Mouse (Mus musculus): Measurements from ENCODE around the gene Palm. TPM values are rescaled to one million over a fixed set of nuclear protein-coding genes. Genes with fewer than 3 reads are reported as not detected.

The Palm gene
- polyA plus RNA-seq, 1 experiment: 2.9 TPM

GRCm38 (mm10) chr10:79865801-79866295, 72.5 kb downstream of the Palm start:
- TF ChIP-seq CTCF (IDR thresholded peaks at IDR 0.05; ENCODE audit: low read depth, low read length) (peak; percentile 28; the same call in 1 of the 2 replicates), POLR2A (IDR thresholded peaks at IDR 0.05; ENCODE audit: borderline replicate concordance, low read depth, low read length) (no peak)
- no peak overlapping the region for H3K27ac ChIP-seq (ENCODE audit: insufficient read depth, low read depth, low read length)
- H3K4me1 ChIP-seq (ENCODE audit: control insufficient read depth, insufficient read depth, low read length): no peaks in the 10 kb centered on the region
- H3K4me3 ChIP-seq (ENCODE audit: insufficient read depth, low read length): no peak overlapping the region

DNA sequence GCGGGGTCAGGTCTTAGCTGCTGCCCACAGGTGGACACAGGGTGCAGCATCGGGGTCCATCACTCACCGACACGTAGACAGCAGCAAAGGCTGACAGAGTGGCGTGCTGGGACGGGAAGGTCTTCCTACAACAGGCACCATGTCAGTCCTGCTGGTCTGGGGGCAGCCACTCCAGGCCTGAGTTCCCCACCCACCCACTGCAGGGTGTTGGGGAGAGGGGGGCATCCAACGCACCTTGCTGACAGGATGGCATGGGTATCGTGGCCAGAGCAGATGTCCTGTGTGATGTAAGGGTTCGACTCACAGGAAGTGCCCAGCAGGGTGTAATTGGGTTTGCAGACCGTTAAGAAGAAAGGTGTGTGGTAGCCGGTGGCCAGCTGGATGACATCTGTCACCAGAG, 73.2 kb downstream of the Palm start:
- Histone ChIP-seq H3K27ac (ENCODE audit: insufficient read depth, low read depth, low read length) (no peak overlapping the region), H3K4me3 (ENCODE audit: insufficient read depth, low read length) (no peak overlapping the region), H3K4me1 (ENCODE audit: control insufficient read depth, insufficient read depth, low read length) (no peaks in the 10 kb centered on the region)
- no peak for TF ChIP-seq CTCF (IDR thresholded peaks at IDR 0.05; ENCODE audit: low read depth, low read length)
- TF ChIP-seq POLR2A (IDR thresholded peaks at IDR 0.05; ENCODE audit: borderline replicate concordance, low read depth, low read length): no peak

Other genes starting within 250 kb of the Palm start
- gene Mier2, start 238.4 kb upstream of the Palm start, polyA plus RNA-seq (2012; ENCODE audit: insufficient read depth, insufficient read length, missing spikeins): 32.1 and 35.1 TPM in 2 replicates
- gene Theg, start 206.2 kb upstream of the Palm start, polyA plus RNA-seq (2012; ENCODE audit: insufficient read depth, insufficient read length, missing spikeins): not detected in 2 replicates
- 0.29 TPM in 1 of 2 replicates, not detected in the other for gene C2cd4c, start 179.5 kb upstream of the Palm start, polyA plus RNA-seq (2012; ENCODE audit: insufficient read depth, insufficient read length, missing spikeins)
- 0.40 and 0.71 TPM in 2 replicates for gene Shc2, start 155.7 kb upstream of the Palm start, polyA plus RNA-seq (2012; ENCODE audit: insufficient read depth, insufficient read length, missing spikeins)
- gene Odf3l2, start 147.8 kb upstream of the Palm start, polyA plus RNA-seq (2012; ENCODE audit: insufficient read depth, insufficient read length, missing spikeins): not detected in 2 replicates
- gene Madcam1, start 129.0 kb upstream of the Palm start, polyA plus RNA-seq (2012; ENCODE audit: insufficient read depth, insufficient read length, missing spikeins): not detected in 2 replicates
- 32.7 and 36.2 TPM in 2 replicates for gene Tpgs1, start 124.2 kb upstream of the Palm start, polyA plus RNA-seq (2012; ENCODE audit: insufficient read depth, insufficient read length, missing spikeins)
- gene Cdc34, start 111.4 kb upstream of the Palm start, polyA plus RNA-seq (2012; ENCODE audit: insufficient read depth, insufficient read length, missing spikeins): 74.9 and 77.1 TPM in 2 replicates
- gene Gzmm, start 104.6 kb upstream of the Palm start, polyA plus RNA-seq (2012; ENCODE audit: insufficient read depth, insufficient read length, missing spikeins): 0.84 TPM in 1 of 2 replicates, not detected in the other
- 300 and 307 TPM in 2 replicates for gene Bsg, start 89.1 kb upstream of the Palm start, polyA plus RNA-seq (2012; ENCODE audit: insufficient read depth, insufficient read length, missing spikeins)
- 0.86 and 1.3 TPM in 2 replicates for gene Hcn2, start 76.9 kb upstream of the Palm start, polyA plus RNA-seq (2012; ENCODE audit: insufficient read depth, insufficient read length, missing spikeins)
- gene Polrmt, start 47.0 kb upstream of the Palm start, polyA plus RNA-seq (2012; ENCODE audit: insufficient read depth, insufficient read length, missing spikeins): 18.8 and 19.8 TPM in 2 replicates
- gene Fgf22, start 38.5 kb upstream of the Palm start, polyA plus RNA-seq (2012; ENCODE audit: insufficient read depth, insufficient read length, missing spikeins): not detected in 2 replicates
- 23.3 and 27.6 TPM in 2 replicates for gene Rnf126, start 26.6 kb upstream of the Palm start, polyA plus RNA-seq (2012; ENCODE audit: insufficient read depth, insufficient read length, missing spikeins)
- gene Fstl3, start 16.3 kb upstream of the Palm start, polyA plus RNA-seq (2012; ENCODE audit: insufficient read depth, insufficient read length, missing spikeins): 1.0 and 1.1 TPM in 2 replicates
- not detected in 2 replicates for gene Prss57, start 2.6 kb upstream of the Palm start, polyA plus RNA-seq (2012; ENCODE audit: insufficient read depth, insufficient read length, missing spikeins)
- gene Misp, start 27.4 kb downstream of the Palm start, polyA plus RNA-seq (2012; ENCODE audit: insufficient read depth, insufficient read length, missing spikeins): 0.91 TPM in 1 of 2 replicates, not detected in the other
- gene Ptbp1, start 60.9 kb downstream of the Palm start, polyA plus RNA-seq (2012; ENCODE audit: insufficient read depth, insufficient read length, missing spikeins): 129 and 141 TPM in 2 replicates
- gene Prtn3, start 80.9 kb downstream of the Palm start, polyA plus RNA-seq (2012; ENCODE audit: insufficient read depth, insufficient read length, missing spikeins): not detected in 2 replicates
- not detected in 2 replicates for gene Plppr3, start 81.1 kb downstream of the Palm start, polyA plus RNA-seq (2012; ENCODE audit: insufficient read depth, insufficient read length, missing spikeins)
- gene Elane, start 92.7 kb downstream of the Palm start, polyA plus RNA-seq (2012; ENCODE audit: insufficient read depth, insufficient read length, missing spikeins): 0.75 TPM in 1 of 2 replicates, not detected in the other
- gene Cfd, start 97.3 kb downstream of the Palm start, polyA plus RNA-seq (2012; ENCODE audit: insufficient read depth, insufficient read length, missing spikeins): 1.3 TPM in 1 of 2 replicates, not detected in the other
- gene Med16, start 115.4 kb downstream of the Palm start, polyA plus RNA-seq (2012; ENCODE audit: insufficient read depth, insufficient read length, missing spikeins): 14.6 and 19.3 TPM in 2 replicates
- not detected in 2 replicates for gene Gm26602, start 117.3 kb downstream of the Palm start, polyA plus RNA-seq (2012; ENCODE audit: insufficient read depth, insufficient read length, missing spikeins)
- 0.67 and 0.71 TPM in 2 replicates for gene Kiss1r, start 123.4 kb downstream of the Palm start, polyA plus RNA-seq (2012; ENCODE audit: insufficient read depth, insufficient read length, missing spikeins)
- 87.2 and 90.4 TPM in 2 replicates for gene R3hdm4, start 127.6 kb downstream of the Palm start, polyA plus RNA-seq (2012; ENCODE audit: insufficient read depth, insufficient read length, missing spikeins)
- gene Arid3a, start 133.5 kb downstream of the Palm start, polyA plus RNA-seq (2012; ENCODE audit: insufficient read depth, insufficient read length, missing spikeins): 15.4 and 17.8 TPM in 2 replicates
- gene Wdr18, start 166.6 kb downstream of the Palm start, polyA plus RNA-seq (2012; ENCODE audit: insufficient read depth, insufficient read length, missing spikeins): 32.2 and 35.8 TPM in 2 replicates
- 0.65 and 0.91 TPM in 2 replicates for gene Grin3b, start 177.1 kb downstream of the Palm start, polyA plus RNA-seq (2012; ENCODE audit: insufficient read depth, insufficient read length, missing spikeins)
- gene Tmem259, start 190.8 kb downstream of the Palm start, polyA plus RNA-seq (2012; ENCODE audit: insufficient read depth, insufficient read length, missing spikeins): 86.5 and 101 TPM in 2 replicates
- gene Cnn2, start 195.0 kb downstream of the Palm start, polyA plus RNA-seq (2012; ENCODE audit: insufficient read depth, insufficient read length, missing spikeins): 37.5 and 41.5 TPM in 2 replicates
- 24.6 and 27.5 TPM in 2 replicates for gene Abca7, start 202.9 kb downstream of the Palm start, polyA plus RNA-seq (2012; ENCODE audit: insufficient read depth, insufficient read length, missing spikeins)
- 218 TPM in 2 replicates for gene Arhgap45, start 223.1 kb downstream of the Palm start, polyA plus RNA-seq (2012; ENCODE audit: insufficient read depth, insufficient read length, missing spikeins)
- gene Polr2e, start 246.2 kb downstream of the Palm start, polyA plus RNA-seq (2012; ENCODE audit: insufficient read depth, insufficient read length, missing spikeins): 53.0 and 55.5 TPM in 2 replicates